Mouse (Mus musculus) thymus, adult 2 months (tissue): ENCODE data around the gene Serinc5. TPM values are rescaled to one million over a fixed set of nuclear protein-coding genes. Genes with fewer than 3 reads are reported as not detected.

Experiments
- DNase-seq: peaks from one replicate; pipeline ENCODE4 v3.0.0; 2021
- H3K27ac ChIP-seq: fragments of 200-500 bp; 2 replicates; pipeline ENCODE4 v1.5.1; 2012; ENCODE audit warnings: low read length, control low read depth; ENCODE audit not compliant: control insufficient read depth, insufficient read depth
- H3K27me3 ChIP-seq: fragments of 200-500 bp; 2 replicates; pipeline ENCODE4 v1.6.1; 2012; ENCODE audit warnings: mild to moderate bottlenecking, low read length, moderate library complexity, mixed read lengths; ENCODE audit not compliant: control insufficient read depth, insufficient read depth
- H3K36me3 ChIP-seq: fragments of 200-500 bp; 2 replicates; pipeline ENCODE4 v1.6.1; 2012; ENCODE audit warnings: mild to moderate bottlenecking, low read length, moderate library complexity; ENCODE audit not compliant: control insufficient read depth, insufficient read depth
- H3K4me1 ChIP-seq: fragments of 200-500 bp; replicated peaks from 2 replicates; pipeline ENCODE4 v1.6.1; 2012; ENCODE audit warnings: low read length; ENCODE audit not compliant: control insufficient read depth, insufficient read depth
- H3K4me3 ChIP-seq: fragments of 200-500 bp; 2 replicates; pipeline ENCODE4 v1.5.1; 2012; ENCODE audit warnings: mild to moderate bottlenecking, low read length, control low read depth, moderate library complexity; ENCODE audit not compliant: control insufficient read depth, insufficient read depth
- CTCF ChIP-seq: fragments of 200-500 bp; IDR thresholded peaks from 2 replicates; pipeline ENCODE4 v1.5.1; 2012; ENCODE audit warnings: mild to moderate bottlenecking, control low read depth, low read length, moderate library complexity, borderline replicate concordance; ENCODE audit not compliant: control insufficient read depth, poor library complexity, insufficient read depth; ENCODE audit errors: extremely low read depth
- POLR2A ChIP-seq: fragments of 200-500 bp; IDR thresholded peaks from 2 replicates; pipeline ENCODE4 v1.6.1; 2012; ENCODE audit warnings: mild to moderate bottlenecking, low read length, control low read depth, moderate library complexity; ENCODE audit not compliant: control insufficient read depth, poor library complexity, insufficient read depth; ENCODE audit errors: extremely low read depth
- WGBS: fragments of 180-500 bp; shearing (Covaris S2); methylation state at CpG from one replicate; pipeline ENCODE4 v1.1.7; 2018; 5-methylcytosine and 5-hydroxymethylcytosine counted together
- polyA plus RNA-seq: library from polyadenylated mRNA; depleted of rRNA; stranded (reverse); fragments of >200 nt; gene quantifications from 2 replicates; pipeline ENCODE4 v1.2.3, GENCODE M21; 2012; rRNA removed

Gene Serinc5
- 108 and 109 TPM in 2 replicates for polyA plus RNA-seq

DNA sequence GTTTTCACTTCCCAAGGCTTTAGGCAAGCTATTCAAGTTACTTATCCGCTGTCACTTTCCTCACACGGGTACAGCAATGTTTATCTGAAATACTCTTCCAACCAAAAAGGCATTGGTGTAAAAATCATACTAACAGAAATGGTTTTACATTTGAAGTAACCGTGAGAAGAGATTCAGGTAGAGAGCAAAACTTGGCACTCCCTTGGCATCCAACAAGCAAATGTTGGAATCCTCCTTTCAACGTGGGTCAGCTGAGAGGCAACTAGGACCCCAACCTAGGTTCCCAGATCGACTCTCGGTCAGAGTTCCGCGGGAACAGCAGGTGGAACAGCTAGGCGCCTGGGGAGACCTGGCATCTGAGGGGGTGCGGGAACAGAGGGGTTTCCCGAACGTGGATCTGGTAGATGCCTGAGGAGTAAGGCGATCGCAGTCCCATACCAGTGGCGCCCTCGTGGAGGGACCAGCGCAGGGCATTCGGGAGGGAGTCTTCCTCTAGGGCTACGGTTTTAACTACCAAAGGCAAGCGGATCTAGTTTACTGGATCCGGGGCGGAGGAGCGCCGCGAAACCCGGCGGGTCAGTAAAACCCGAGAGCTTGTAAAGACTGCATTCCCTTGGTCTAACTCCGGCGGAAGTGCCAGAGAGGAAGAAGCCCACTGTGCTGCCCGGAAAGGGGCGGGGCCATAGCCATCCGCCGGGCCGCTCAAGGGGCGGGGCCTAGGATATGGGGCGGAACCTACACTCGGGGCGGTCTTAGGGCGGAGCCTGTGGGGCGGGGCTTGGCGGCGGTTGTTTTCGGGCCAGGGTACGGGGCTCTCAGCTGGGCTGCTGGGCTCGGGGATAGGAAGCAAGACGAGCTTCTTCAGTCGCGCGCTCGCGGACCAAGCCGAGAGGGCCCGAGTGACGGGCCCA is at the start of gene Serinc5:
Serinc5 (plus strand) TSS at position 781 of the 911 bp plus-strand sequence.
- Histone ChIP-seq H3K27me3 (no peaks in the 10 kb centered on the region), H3K4me1 (peaks cover 19% of the 10 kb centered on the region), H3K27ac (peak within 1 kb of the TSS; percentile 80), H3K4me3 (peak within 1 kb of the TSS; percentile 93), H3K36me3 (no peaks in the 10 kb centered on the region)
- peak; percentile 100 for DNase-seq
- TF ChIP-seq CTCF (no peak), POLR2A (peak; percentile 97)
- WGBS = under 1% methylated on average over 55 of the region's 55 CpGs

DNA sequence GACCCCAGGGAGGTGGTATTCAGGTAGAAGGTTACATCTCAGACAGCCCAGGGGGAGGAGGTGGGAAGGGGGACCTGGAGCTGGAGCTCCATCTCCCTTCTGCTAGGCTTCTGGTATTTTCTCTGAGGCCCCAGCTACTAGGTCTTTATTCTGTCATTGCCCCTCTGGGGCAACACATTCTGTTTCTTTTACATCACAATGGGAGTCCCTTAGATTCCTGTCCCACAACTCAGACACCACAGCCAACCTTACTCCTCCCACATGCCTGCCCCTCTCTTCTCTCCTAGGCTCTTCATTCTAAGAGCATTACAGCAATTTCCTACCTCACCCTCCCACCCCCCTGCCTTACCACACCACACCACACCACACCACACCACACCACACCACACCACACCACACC is 34.8 kb upstream of the Serinc5 start, which contains the start of gene Spz1:
Spz1 (minus strand) TSS at position 101 of the 400 bp plus-strand sequence.
- DNase-seq = no peak
- TF ChIP-seq POLR2A = no peak
- TF ChIP-seq CTCF = no peak
- no peak within 1 kb of the TSS for H3K4me3 ChIP-seq

GRCm38 (mm10) chr13:92576688-92577087 is 34.2 kb upstream of the Serinc5 start:
- Histone ChIP-seq H3K27ac (no peak overlapping the region), H3K27me3 (no peaks in the 10 kb centered on the region; the same call in 1 of the 2 replicates), H3K4me3 (no peak overlapping the region), H3K36me3 (no peaks in the 10 kb centered on the region), H3K4me1 (no peaks in the 10 kb centered on the region)
- no peak for DNase-seq
- 17% methylated on average over 6 of the region's 6 CpGs for WGBS
- TF ChIP-seq CTCF (no peak), POLR2A (no peak)

More for the DNA sequence above, 34.8 kb upstream of the Serinc5 start, which contains the start of gene Spz1:
- H3K4me1 ChIP-seq = no peaks in the 10 kb centered on the region
- no peaks in the 10 kb centered on the region; the same call in 1 of the 2 replicates for H3K27me3 ChIP-seq
- no peak within 1 kb of the TSS for H3K27ac ChIP-seq
- H3K36me3 ChIP-seq = no peaks in the 10 kb centered on the region

DNA sequence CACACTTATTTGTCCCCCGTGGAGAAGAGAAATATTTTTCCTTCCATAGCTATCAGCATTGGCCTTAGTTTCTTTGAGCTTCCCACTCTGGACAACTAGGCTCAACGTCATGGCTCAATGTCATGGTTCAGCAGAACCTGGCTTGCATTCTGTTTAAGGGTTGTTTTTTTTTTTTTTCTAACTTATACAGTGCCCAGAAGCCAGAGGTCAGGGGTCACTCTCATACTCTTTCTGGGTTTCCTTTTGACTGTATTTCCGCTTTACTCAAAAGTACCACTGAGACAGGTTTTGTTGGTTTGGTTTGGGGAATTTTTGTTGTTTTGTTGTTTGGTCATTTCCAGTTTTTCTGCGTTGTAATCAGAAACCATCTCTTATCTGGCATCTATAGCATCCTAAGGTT is 32.7 kb upstream of the Serinc5 start:
- Histone ChIP-seq H3K4me1 (no peaks in the 10 kb centered on the region), H3K36me3 (no peaks in the 10 kb centered on the region), H3K4me3 (no peak overlapping the region), H3K27ac (no peak overlapping the region), H3K27me3 (no peaks in the 10 kb centered on the region; the same call in 1 of the 2 replicates)
- WGBS = 71% methylated on average over 4 of the region's 4 CpGs
- no peak for TF ChIP-seq POLR2A
- no peak for TF ChIP-seq CTCF
- DNase-seq = no peak

DNA sequence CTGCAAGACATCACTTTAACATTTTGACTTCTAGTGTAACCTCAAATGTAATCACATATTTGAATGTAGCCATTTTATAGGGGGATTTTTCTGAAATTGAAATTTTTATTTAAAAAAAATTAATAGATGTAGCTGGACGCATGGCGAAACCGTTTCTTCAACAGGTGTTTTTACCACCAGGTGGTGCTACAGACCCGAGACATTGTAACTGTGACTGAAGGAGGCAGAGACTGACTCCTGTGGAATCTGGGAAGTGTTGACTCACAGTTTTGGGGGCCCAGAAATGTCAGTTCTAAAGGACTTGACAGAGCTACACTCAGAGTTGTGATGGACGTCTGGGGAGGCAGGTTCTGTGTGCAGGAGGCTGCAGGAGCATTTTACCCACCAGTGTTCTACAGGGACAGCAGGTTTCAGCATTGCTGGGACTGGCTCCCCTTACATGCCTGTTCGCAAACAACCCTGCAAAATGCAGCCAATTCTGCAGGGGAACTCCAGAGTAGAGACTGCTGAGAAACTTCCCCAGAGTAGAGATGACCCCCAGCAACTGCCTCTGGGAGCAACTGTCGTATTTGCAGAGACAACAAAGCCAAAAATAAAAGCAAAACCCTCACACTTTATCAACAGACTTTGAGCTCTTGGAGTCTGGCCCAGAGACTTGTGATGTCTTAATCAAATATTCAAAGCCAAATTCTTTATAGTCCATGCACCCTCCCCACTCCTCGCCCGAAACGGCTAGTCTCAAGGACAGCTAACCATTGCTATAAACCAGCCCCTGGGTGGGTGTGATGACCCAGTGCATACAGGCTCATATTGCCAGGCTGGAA is 30.5 kb upstream of the Serinc5 start:
- Histone ChIP-seq H3K4me1 (no peaks in the 10 kb centered on the region), H3K27me3 (no peaks in the 10 kb centered on the region; the same call in 1 of the 2 replicates), H3K27ac (no peak overlapping the region), H3K36me3 (no peaks in the 10 kb centered on the region), H3K4me3 (no peak overlapping the region)
- peak; percentile 73 for DNase-seq
- TF ChIP-seq POLR2A (no peak), CTCF (no peak)
- 49% methylated on average over 10 of the region's 10 CpGs for WGBS

- DNase-seq = no peak
- TF ChIP-seq CTCF = no peak
- TF ChIP-seq POLR2A = no peak
- Histone ChIP-seq H3K36me3 (no peaks in the 10 kb centered on the region), H3K27ac (no peak overlapping the region), H3K4me3 (no peak overlapping the region), H3K27me3 (no peaks in the 10 kb centered on the region; the same call in 1 of the 2 replicates), H3K4me1 (no peaks in the 10 kb centered on the region)
- 85% methylated on average over 8 of the region's 8 CpGs for WGBS
Observed at GRCm38 (mm10) chr13:92584094-92584717, 26.7 kb upstream of the Serinc5 start.
